Mouse (Mus musculus) neural tube, embryonic 15.5 days (tissue): ENCODE data around the gene Nova2. TPM values are rescaled to one million over a fixed set of nuclear protein-coding genes. Genes with fewer than 3 reads are reported as not detected.

Source experiments
- polyA plus RNA-seq: library from polyadenylated mRNA; unstranded; fragments of >200 nt; fragmentation: Nextera tagmentation; extraction: Ambion mirVana; gene quantifications from 2 replicates; pipeline ENCODE4 v1.2.1, GENCODE M21; 2015

Gene Nova2
- polyA plus RNA-seq, 1 experiment from 2014 or later: 10.6 TPM

Other genes with a start within 250 kb of the Nova2 start
- not detected in 2 replicates for gene Psg20, start 239.7 kb upstream of the Nova2 start, polyA plus RNA-seq
- gene Psg22, start 207.8 kb upstream of the Nova2 start, polyA plus RNA-seq: not detected in 2 replicates
- not detected in 2 replicates for gene Psg19, start 127.4 kb upstream of the Nova2 start, polyA plus RNA-seq
- 0.14 TPM in 1 of 2 replicates, not detected in the other for gene Psg17, start 104.3 kb upstream of the Nova2 start, polyA plus RNA-seq
- 0.51 and 0.70 TPM in 2 replicates for gene Mill2, start 85.9 kb upstream of the Nova2 start, polyA plus RNA-seq
- 19.2 and 26.6 TPM in 2 replicates for gene Pglyrp1, start 54.6 kb upstream of the Nova2 start, polyA plus RNA-seq
- 29.9 and 31.9 TPM in 2 replicates for gene Ccdc61, start 15.5 kb upstream of the Nova2 start, polyA plus RNA-seq
- 0.84 and 0.93 TPM in 2 replicates for gene Nanos2, start 61.5 kb downstream of the Nova2 start, polyA plus RNA-seq
- gene Mypop, start 65.4 kb downstream of the Nova2 start, polyA plus RNA-seq: 7.6 and 8.0 TPM in 2 replicates
- gene Irf2bp1, start 78.2 kb downstream of the Nova2 start, polyA plus RNA-seq: 28.4 and 28.6 TPM in 2 replicates
- gene Foxa3, start 97.7 kb downstream of the Nova2 start, polyA plus RNA-seq: 0.31 and 1.3 TPM in 2 replicates
- gene Sympk, start 98.5 kb downstream of the Nova2 start, polyA plus RNA-seq: 26.4 and 28.3 TPM in 2 replicates
- gene Rsph6a, start 128.8 kb downstream of the Nova2 start, polyA plus RNA-seq: 0.24 TPM in 1 of 2 replicates, not detected in the other
- 30.3 and 35.8 TPM in 2 replicates for gene Dmwd, start 150.3 kb downstream of the Nova2 start, polyA plus RNA-seq
- gene Dmpk, start 158.0 kb downstream of the Nova2 start, polyA plus RNA-seq: 10.0 and 14.9 TPM in 2 replicates
- gene Six5, start 168.7 kb downstream of the Nova2 start, polyA plus RNA-seq: 1.8 and 3.1 TPM in 2 replicates
- 7.5 and 8.2 TPM in 2 replicates for gene Gm4969, start 192.5 kb downstream of the Nova2 start, polyA plus RNA-seq
- gene Fbxo46, start 194.0 kb downstream of the Nova2 start, polyA plus RNA-seq: 15.5 and 17.0 TPM in 2 replicates
- gene Qpctl, start 223.4 kb downstream of the Nova2 start, polyA plus RNA-seq: 21.7 and 24.5 TPM in 2 replicates
- gene Snrpd2, start 223.8 kb downstream of the Nova2 start, polyA plus RNA-seq: 122 and 124 TPM in 2 replicates
- 1.2 and 2.1 TPM in 2 replicates for gene Gipr, start 240.2 kb downstream of the Nova2 start, polyA plus RNA-seq